Mouse (Mus musculus): ENCODE data around the gene Olfr930. TPM values are rescaled to one million over a fixed set of nuclear protein-coding genes. Genes with fewer than 3 reads are reported as not detected.

The Olfr930 gene
- polyA plus RNA-seq (2015; fragmentation: Nextera tagmentation; extraction: Ambion mirVana), result not detected in 2 replicates

GRCm38 (mm10) chr9:38929509-38929908 lies at the start of gene Olfr930:
TSS of gene Olfr930 (plus strand) at chr9:38929809.

GRCm38 (mm10) chr9:38972013-38972412 lies 42.4 kb downstream of the Olfr930 start, which contains the start of gene Olfr933:
TSS of gene Olfr933 (plus strand) at chr9:38972313.

Other genes starting within 250 kb of the Olfr930 start
- gene Olfr919, start 226.1 kb upstream of the Olfr930 start, polyA plus RNA-seq (2015; fragmentation: Nextera tagmentation; extraction: Ambion mirVana), result not detected in 2 replicates
- gene Vwa5a, start 211.5 kb upstream of the Olfr930 start, polyA plus RNA-seq (2015; fragmentation: Nextera tagmentation; extraction: Ambion mirVana), result 13.1 and 19.9 TPM in 2 replicates
- gene Olfr920, start 177.5 kb upstream of the Olfr930 start, polyA plus RNA-seq (2015; fragmentation: Nextera tagmentation; extraction: Ambion mirVana), result 0.22 and 0.38 TPM in 2 replicates
- gene Olfr921, start 156.7 kb upstream of the Olfr930 start, polyA plus RNA-seq (2015; fragmentation: Nextera tagmentation; extraction: Ambion mirVana), result not detected in 2 replicates
- not detected in 2 replicates for gene Olfr922, start 115.2 kb upstream of the Olfr930 start, polyA plus RNA-seq (2015; fragmentation: Nextera tagmentation; extraction: Ambion mirVana)
- not detected in 2 replicates for gene Olfr923, start 103.3 kb upstream of the Olfr930 start, polyA plus RNA-seq (2015; fragmentation: Nextera tagmentation; extraction: Ambion mirVana)
- not detected in 2 replicates for gene Olfr924, start 85.4 kb upstream of the Olfr930 start, polyA plus RNA-seq (2015; fragmentation: Nextera tagmentation; extraction: Ambion mirVana)
- not detected in 2 replicates for gene Olfr26, start 74.7 kb upstream of the Olfr930 start, polyA plus RNA-seq (2015; fragmentation: Nextera tagmentation; extraction: Ambion mirVana)
- not detected in 2 replicates for gene Olfr926, start 52.7 kb upstream of the Olfr930 start, polyA plus RNA-seq (2015; fragmentation: Nextera tagmentation; extraction: Ambion mirVana)
- gene Olfr933, start 42.5 kb downstream of the Olfr930 start, polyA plus RNA-seq (2015; fragmentation: Nextera tagmentation; extraction: Ambion mirVana), result not detected in 2 replicates
- not detected in 2 replicates for gene Olfr934, start 58.5 kb downstream of the Olfr930 start, polyA plus RNA-seq (2015; fragmentation: Nextera tagmentation; extraction: Ambion mirVana)
- gene Olfr935, start 69.9 kb downstream of the Olfr930 start, polyA plus RNA-seq (2015; fragmentation: Nextera tagmentation; extraction: Ambion mirVana), result not detected in 2 replicates
- gene Olfr146, start 93.6 kb downstream of the Olfr930 start, polyA plus RNA-seq (2015; fragmentation: Nextera tagmentation; extraction: Ambion mirVana), result not detected in 2 replicates
- not detected in 2 replicates for gene Olfr937, start 135.1 kb downstream of the Olfr930 start, polyA plus RNA-seq (2015; fragmentation: Nextera tagmentation; extraction: Ambion mirVana)
- gene Olfr938, start 149.1 kb downstream of the Olfr930 start, polyA plus RNA-seq (2015; fragmentation: Nextera tagmentation; extraction: Ambion mirVana), result not detected in 2 replicates
- not detected in 2 replicates for gene Olfr27, start 198.3 kb downstream of the Olfr930 start, polyA plus RNA-seq (2015; fragmentation: Nextera tagmentation; extraction: Ambion mirVana)
- not detected in 2 replicates for gene Olfr943, start 236.5 kb downstream of the Olfr930 start, polyA plus RNA-seq (2015; fragmentation: Nextera tagmentation; extraction: Ambion mirVana)

All from spleen, postnatal 0 days (tissue).